In the genomic region with DNA sequence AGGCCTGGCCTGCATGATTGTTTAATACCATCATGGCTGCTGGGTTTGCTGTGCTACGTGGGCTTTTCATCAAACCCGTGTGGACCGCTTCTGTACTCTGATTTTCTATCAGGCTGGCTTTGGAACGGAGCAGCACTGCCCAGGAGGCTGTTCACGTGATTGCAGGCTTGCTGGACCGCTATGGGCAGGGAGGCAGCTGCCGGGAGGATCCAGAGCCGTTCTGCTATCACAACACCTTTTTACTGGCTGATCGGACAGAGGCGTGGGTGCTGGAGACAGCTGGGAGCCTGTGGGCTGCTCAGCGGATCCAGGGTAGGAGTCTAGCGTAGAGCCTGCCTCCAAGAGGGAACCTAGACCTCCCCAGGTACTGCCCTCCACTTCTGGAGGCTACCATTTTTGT, we compare ENCODE assay signal across 27 mouse cellular contexts. TPM values are rescaled to one million over a fixed set of nuclear protein-coding genes. Genes with fewer than 3 reads are reported as not detected.
A peak's percentile ranks its signal among the peaks of the same experiment; 100 is the strongest.
DNase-seq lines count a peak whose midpoint lies in the region; ATAC-seq and TF ChIP-seq lines count a peak whose summit lies in the region.
"Had no signal": no experiment of that assay in that cellular context is flagged by ENCODE, and none has a peak within 500 bp of the region (broad histone marks: within the 10 kb centered on the region; RNA-seq: fewer than 3 reads in every experiment).

No protein-coding gene starts in this region.

- no peak overlapping the region for H3K9ac ChIP-seq in heart, adult 2 months (ENCODE audit: low read depth, low read length)
- H3K9ac ChIP-seq in limb, embryonic 13.5 days = peak overlapping the region; percentile 35; the same call in 1 of the 2 replicates
- H3K9ac ChIP-seq in forebrain, postnatal 0 days = no peak overlapping the region
- H3K9ac ChIP-seq: embryonic facial prominence, embryonic 15.5 days had no signal

- no peak overlapping the region for H3K4me3 ChIP-seq in heart, adult 2 months
- H3K4me3 ChIP-seq in kidney, adult 2 months (ENCODE audit: insufficient read depth, low read depth, low read length) = no peak overlapping the region
- no peak overlapping the region for H3K4me3 ChIP-seq in limb, embryonic 13.5 days
- no peak overlapping the region for H3K4me3 ChIP-seq in limb, embryonic 10.5 days
- no peak overlapping the region for H3K4me3 ChIP-seq in forebrain, postnatal 0 days (ENCODE audit: low read depth, low read length)
- H3K4me3 ChIP-seq: embryonic facial prominence, embryonic 15.5 days; erythroblast, embryonic 14.5 days; forebrain, embryonic 10.5 days; hindbrain, embryonic 13.5 days had no signal

- H3K27me3 ChIP-seq in heart, adult 2 months (ENCODE audit: control insufficient read depth, insufficient read depth, low read length) = no peaks in the 10 kb centered on the region
- H3K27me3 ChIP-seq in kidney, adult 2 months (replicated peaks; ENCODE audit: control insufficient read depth, insufficient read depth, low read length) = no peaks in the 10 kb centered on the region
- H3K27me3 ChIP-seq in limb, embryonic 13.5 days = no peaks in the 10 kb centered on the region
- H3K27me3 ChIP-seq in limb, embryonic 10.5 days (ENCODE audit: low read depth, poor library complexity, severe bottlenecking) = no peaks in the 10 kb centered on the region
- no peaks in the 10 kb centered on the region for H3K27me3 ChIP-seq in forebrain, postnatal 0 days (ENCODE audit: insufficient read depth, low read length)
- H3K27me3 ChIP-seq: embryonic facial prominence, embryonic 15.5 days; hindbrain, embryonic 13.5 days had no signal

- peak; percentile 91 for DNase-seq in heart, adult 11 months
- no peak for DNase-seq in heart, adult 2 months
- DNase-seq in kidney, adult 2 months = peak; percentile 60
- DNase-seq in kidney, postnatal 14 days = no peak
- no peak for DNase-seq in limb, embryonic 10.5 days (ENCODE audit: low spot score)
- no peak for DNase-seq in forebrain, postnatal 0 days
- DNase-seq: adrenal gland, adult 8-10 months; B cell, adult 2 months; cerebellum, adult 11 months; cerebellum, adult 8-10 months; cerebellum, postnatal 14 days; embryo, embryonic 11 days; gastrocnemius, postnatal 36 days; heart, adult 18-20 months; heart, postnatal 14 days had no signal

- intact Hi-C loops in heart, adult 2 months (cut with DNase I) = no loop called here

- H3K4me1 ChIP-seq in heart, adult 2 months (ENCODE audit: control insufficient read depth, insufficient read depth, low read length) = no peaks in the 10 kb centered on the region; the same call in 1 of the 2 replicates
- H3K4me1 ChIP-seq in kidney, adult 2 months (ENCODE audit: control insufficient read depth, insufficient read depth, low read length) = peaks cover 25% of the 10 kb centered on the region
- peaks cover 8% of the 10 kb centered on the region for H3K4me1 ChIP-seq in limb, embryonic 13.5 days
- peaks cover 21% of the 10 kb centered on the region for H3K4me1 ChIP-seq in limb, embryonic 10.5 days
- H3K4me1 ChIP-seq in forebrain, postnatal 0 days (ENCODE audit: insufficient read depth) = peaks cover 6% of the 10 kb centered on the region; the same call in 1 of the 2 replicates

- TF ChIP-seq CTCF in heart, adult 2 months (IDR thresholded peaks at IDR 0.05) = no peak
- TF ChIP-seq CTCF in kidney, adult 2 months (conservative IDR thresholded peaks at IDR 0.05; ENCODE audit: insufficient read depth, insufficient read length, low read depth, low read length) = no peak
- no peak for TF ChIP-seq CTCF in forebrain, postnatal 0 days (IDR thresholded peaks at IDR 0.05; ENCODE audit: low read depth)

- WGBS in heart, adult 2 months = 76% methylated on average over 12 of the region's 12 CpGs
- 57% methylated on average over 12 of the region's 12 CpGs for WGBS in kidney, adult 2 months
- 80% methylated on average over 12 of the region's 12 CpGs for whole genome bisulfite sequencing in limb, embryonic 13.5 days
- 84% methylated on average over 12 of the region's 12 CpGs for WGBS in limb, embryonic 10.5 days
- WGBS in forebrain, postnatal 0 days = 86% methylated on average over 12 of the region's 12 CpGs

- no peaks in the 10 kb centered on the region for H3K9me3 ChIP-seq in limb, embryonic 13.5 days
- no peaks in the 10 kb centered on the region for H3K9me3 ChIP-seq in limb, embryonic 10.5 days (replicated peaks)
- no peaks in the 10 kb centered on the region for H3K9me3 ChIP-seq in forebrain, postnatal 0 days (ENCODE audit: low read length)
- H3K9me3 ChIP-seq: embryonic facial prominence, embryonic 15.5 days; forebrain, embryonic 10.5 days; G1E; hindbrain, embryonic 13.5 days had no signal

- H3K36me3 ChIP-seq in heart, adult 2 months (ENCODE audit: control insufficient read depth, insufficient read depth, low read length) = no peaks in the 10 kb centered on the region
- H3K36me3 ChIP-seq in kidney, adult 2 months (ENCODE audit: control insufficient read depth, insufficient read depth, low read length) = no peaks in the 10 kb centered on the region
- peaks cover 20% of the 10 kb centered on the region for H3K36me3 ChIP-seq in limb, embryonic 13.5 days
- H3K36me3 ChIP-seq in limb, embryonic 10.5 days = peaks cover 26% of the 10 kb centered on the region
- H3K36me3 ChIP-seq in forebrain, postnatal 0 days (ENCODE audit: insufficient read depth) = no peaks in the 10 kb centered on the region
- H3K36me3 ChIP-seq: embryonic facial prominence, embryonic 15.5 days; hindbrain, embryonic 13.5 days had no signal

- TF ChIP-seq POLR2A in heart, adult 2 months (IDR thresholded peaks at IDR 0.05; ENCODE audit: insufficient read depth, low read depth, low read length) = no peak
- no peak for TF ChIP-seq POLR2A in kidney, adult 2 months (IDR thresholded peaks at IDR 0.05; ENCODE audit: low read depth, low read length)

- H3K79me2 ChIP-seq in heart, adult 2 months (replicated peaks; ENCODE audit: control insufficient read depth, insufficient read depth, low read length) = no peaks in the 10 kb centered on the region

- H3K27ac ChIP-seq in heart, adult 2 months = no peak overlapping the region
- no peak overlapping the region for H3K27ac ChIP-seq in kidney, adult 2 months (ENCODE audit: insufficient read depth, low read depth, low read length)
- no peak overlapping the region for H3K27ac ChIP-seq in limb, embryonic 13.5 days
- no peak overlapping the region for H3K27ac ChIP-seq in limb, embryonic 10.5 days
- H3K27ac ChIP-seq in forebrain, postnatal 0 days (ENCODE audit: low read depth, low read length) = no peak overlapping the region
- H3K27ac ChIP-seq: embryonic facial prominence, embryonic 15.5 days; forebrain, embryonic 10.5 days; hindbrain, embryonic 13.5 days; hindbrain, postnatal 0 days had no signal

- no peak overlapping the region for H3K4me2 ChIP-seq in limb, embryonic 13.5 days (replicated peaks)
- H3K4me2 ChIP-seq in forebrain, postnatal 0 days (ENCODE audit: low read depth) = no peak overlapping the region
- H3K4me2 ChIP-seq: embryonic facial prominence, embryonic 15.5 days; hindbrain, embryonic 13.5 days had no signal

- no peak for ATAC-seq in limb, embryonic 13.5 days (ENCODE audit: low FRiP score, low read depth)
- ATAC-seq in forebrain, postnatal 0 days = no peak
- ATAC-seq: CD4-positive, CD25-positive, alpha-beta regulatory T cell, adult 4 months; forebrain, embryonic 14.5 days; hindbrain, postnatal 0 days had no signal

- TF ChIP-seq EP300 in heart, adult 2 months (IDR thresholded peaks at IDR 0.05; ENCODE audit: insufficient read depth, low read depth, low read length) = no peak

RNA-seq across cellular contexts. Expression of a gene that starts 2.2 kb away (rescaled TPM):
- 10 to 100 TPM; 12.6 TPM for total RNA-seq in heart, adult 2 months (2021)
- polyA plus RNA-seq in heart, adult 2 months (2012; rRNA removed) = 13.0 and 16.3 TPM in 2 replicates
- 104 and 112 TPM in 2 replicates for polyA plus RNA-seq in kidney, adult 2 months (2012; rRNA removed)
- polyA plus RNA-seq in limb, embryonic 13.5 days (2015; fragmentation: Nextera tagmentation; extraction: Ambion mirVana) = 27.2 and 27.7 TPM in 2 replicates
- polyA plus RNA-seq in limb, embryonic 10.5 days (2016; fragmentation: Nextera tagmentation; extraction: Ambion mirVana) = 47.5 and 50.4 TPM in 2 replicates
- total RNA-seq in forebrain, postnatal 0 days (2014; rRNA removed) = 14.8 and 17.9 TPM in 2 replicates
- polyA plus RNA-seq in forebrain, postnatal 0 days (2015; fragmentation: Nextera tagmentation; extraction: Ambion mirVana) = 10.2 and 11.3 TPM in 2 replicates

RNA-seq across cellular contexts. Expression of a gene that starts 9.2 kb away (rescaled TPM):
- under 1 TPM in 1 of 2 experiments, not detected in 1; 0.18 TPM for total RNA-seq in heart, adult 2 months (2021)
- polyA plus RNA-seq in heart, adult 2 months (2012; rRNA removed) = 0.50 and 1.0 TPM in 2 replicates
- 1.9 and 2.5 TPM in 2 replicates for polyA plus RNA-seq in kidney, adult 2 months (2012; rRNA removed)
- polyA plus RNA-seq in limb, embryonic 13.5 days (2015; fragmentation: Nextera tagmentation; extraction: Ambion mirVana) = 0.92 and 0.98 TPM in 2 replicates
- 0.90 and 1.0 TPM in 2 replicates for polyA plus RNA-seq in limb, embryonic 10.5 days (2016; fragmentation: Nextera tagmentation; extraction: Ambion mirVana)
- 1.0 and 1.6 TPM in 2 replicates for total RNA-seq in forebrain, postnatal 0 days (2014; rRNA removed)
- polyA plus RNA-seq in forebrain, postnatal 0 days (2015; fragmentation: Nextera tagmentation; extraction: Ambion mirVana) = 4.9 and 5.8 TPM in 2 replicates
- total RNA-seq: gastrocnemius, adult 8-10 months; hematopoietic stem cell, adult 5-6 weeks had no signal
- polyA plus RNA-seq: CD4-positive, CD25-positive, alpha-beta regulatory T cell, adult 4 months; erythroblast, embryonic 14.5 days had no signal

RNA-seq across cellular contexts. Expression of a gene that starts 9.4 kb away (rescaled TPM):
- 10 to 100 TPM; 76.4 to 87.2 TPM for total RNA-seq in heart, adult 2 months (2021)
- polyA plus RNA-seq in heart, adult 2 months (2012; rRNA removed) = 91.4 and 98.6 TPM in 2 replicates
- 137 and 138 TPM in 2 replicates for polyA plus RNA-seq in kidney, adult 2 months (2012; rRNA removed)
- polyA plus RNA-seq in limb, embryonic 13.5 days (2015; fragmentation: Nextera tagmentation; extraction: Ambion mirVana) = 81.9 and 83.2 TPM in 2 replicates
- 93.6 and 94.8 TPM in 2 replicates for polyA plus RNA-seq in limb, embryonic 10.5 days (2016; fragmentation: Nextera tagmentation; extraction: Ambion mirVana)
- total RNA-seq in forebrain, postnatal 0 days (2014; rRNA removed) = 41.6 and 55.5 TPM in 2 replicates
- polyA plus RNA-seq in forebrain, postnatal 0 days (2015; fragmentation: Nextera tagmentation; extraction: Ambion mirVana) = 47.0 and 62.0 TPM in 2 replicates

RNA-seq across cellular contexts. Expression of a gene that starts 18.5 kb away (rescaled TPM):
- total RNA-seq in heart, adult 2 months (2021) = 1 to 10 TPM; 4.1 to 4.4 TPM
- polyA plus RNA-seq in heart, adult 2 months (2012; rRNA removed) = 5.0 and 7.0 TPM in 2 replicates
- 9.0 and 9.1 TPM in 2 replicates for polyA plus RNA-seq in kidney, adult 2 months (2012; rRNA removed)
- 8.9 and 10.1 TPM in 2 replicates for polyA plus RNA-seq in limb, embryonic 13.5 days (2015; fragmentation: Nextera tagmentation; extraction: Ambion mirVana)
- polyA plus RNA-seq in limb, embryonic 10.5 days (2016; fragmentation: Nextera tagmentation; extraction: Ambion mirVana) = 8.3 and 10.1 TPM in 2 replicates
- 10.9 and 13.1 TPM in 2 replicates for total RNA-seq in forebrain, postnatal 0 days (2014; rRNA removed)
- polyA plus RNA-seq in forebrain, postnatal 0 days (2015; fragmentation: Nextera tagmentation; extraction: Ambion mirVana) = 7.4 and 8.3 TPM in 2 replicates

RNA-seq across cellular contexts. Expression of a gene that starts 18.8 kb away (rescaled TPM):
- total RNA-seq in heart, adult 2 months (2021) = under 1 TPM; 0.11 to 0.21 TPM
- polyA plus RNA-seq in heart, adult 2 months (2012; rRNA removed) = 0.21 and 0.23 TPM in 2 replicates
- polyA plus RNA-seq in kidney, adult 2 months (2012; rRNA removed) = 0.91 and 0.95 TPM in 2 replicates
- 3.6 and 4.3 TPM in 2 replicates for polyA plus RNA-seq in limb, embryonic 13.5 days (2015; fragmentation: Nextera tagmentation; extraction: Ambion mirVana)
- 9.2 and 11.8 TPM in 2 replicates for polyA plus RNA-seq in limb, embryonic 10.5 days (2016; fragmentation: Nextera tagmentation; extraction: Ambion mirVana)
- 0.85 and 0.86 TPM in 2 replicates for total RNA-seq in forebrain, postnatal 0 days (2014; rRNA removed)
- polyA plus RNA-seq in forebrain, postnatal 0 days (2015; fragmentation: Nextera tagmentation; extraction: Ambion mirVana) = 0.35 and 0.75 TPM in 2 replicates
- total RNA-seq: gastrocnemius, postnatal 36 days had no signal
- polyA plus RNA-seq: erythroblast, embryonic 14.5 days; G1E; heart, embryonic 14.5 days had no signal

Comparison
In these comparisons a context has a peak if more than half of its experiments do, and no peak if none do; other contexts are left out.
1. DNase-seq: peak in heart, adult 11 months (single experiment) and kidney, adult 2 months (single experiment); none in heart, adult 2 months (0 of 2), kidney, postnatal 14 days (single experiment), limb, embryonic 10.5 days (single experiment) and forebrain, postnatal 0 days (single experiment).